Mouse (Mus musculus) layer of hippocampus, adult 9-11 months (tissue): ENCODE measurements around the gene Ccdc184.

Experiments used
- DNase-seq: peaks from one replicate; pipeline ENCODE4 v3.0.0; 2022

The Ccdc184 gene

DNA sequence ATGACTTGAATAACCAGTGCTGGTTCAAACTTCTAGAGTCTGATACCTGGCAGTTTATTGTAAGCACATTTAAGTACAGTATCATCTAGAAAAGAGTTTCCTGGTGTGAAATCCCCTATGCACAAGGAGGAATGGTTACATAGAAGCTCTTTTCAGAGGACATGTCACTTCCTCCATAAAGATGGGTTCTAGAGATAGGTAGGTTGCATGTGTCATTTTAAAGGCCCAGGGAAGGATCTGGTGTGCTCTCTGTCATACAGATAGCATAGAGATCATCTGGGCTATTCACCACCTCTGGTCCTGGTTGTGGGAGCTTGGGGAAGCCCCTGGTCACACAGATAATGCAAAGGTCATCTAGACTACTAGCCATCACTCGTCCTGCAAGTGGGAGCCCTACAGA is 9.7 kb upstream of the Ccdc184 start:
- DNase-seq: no peak

DNA sequence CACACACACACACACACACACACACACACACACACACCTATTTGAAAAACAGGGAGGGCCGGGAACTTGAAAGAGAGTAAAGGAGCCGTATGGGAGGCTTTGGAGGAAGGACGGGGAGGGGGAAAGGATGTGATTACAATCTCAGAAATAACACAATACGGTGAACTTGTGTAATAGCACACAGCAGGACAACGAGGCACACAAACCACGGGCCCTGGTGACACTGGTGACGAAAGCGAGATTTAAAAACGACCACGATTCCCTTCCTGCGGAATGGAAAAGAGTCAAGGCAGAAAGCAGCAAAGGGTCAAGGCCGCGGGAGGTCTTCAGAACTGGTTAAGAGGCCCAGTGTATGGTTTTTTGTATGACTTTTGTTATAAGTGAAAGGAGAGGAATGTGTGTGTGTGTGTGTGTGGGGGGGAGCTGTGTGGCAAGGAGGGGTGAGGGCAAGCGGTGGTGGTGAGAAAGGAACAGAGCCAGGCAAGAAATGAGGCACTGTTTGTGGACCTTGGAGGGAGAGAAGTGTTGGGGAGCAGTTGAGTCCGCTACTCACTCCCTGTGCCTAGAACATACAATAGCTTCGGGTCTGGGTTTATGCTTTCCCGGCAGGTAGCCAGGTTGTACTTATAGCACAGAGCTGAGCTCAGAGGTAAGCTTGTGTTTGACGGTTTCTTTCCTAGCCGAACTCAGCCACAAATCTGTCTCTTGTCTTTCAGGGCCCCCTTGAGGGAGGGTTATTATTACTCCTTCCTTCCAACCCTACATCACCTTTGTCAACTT is 5.7 kb upstream of the Ccdc184 start:
- DNase-seq: no peak

DNA sequence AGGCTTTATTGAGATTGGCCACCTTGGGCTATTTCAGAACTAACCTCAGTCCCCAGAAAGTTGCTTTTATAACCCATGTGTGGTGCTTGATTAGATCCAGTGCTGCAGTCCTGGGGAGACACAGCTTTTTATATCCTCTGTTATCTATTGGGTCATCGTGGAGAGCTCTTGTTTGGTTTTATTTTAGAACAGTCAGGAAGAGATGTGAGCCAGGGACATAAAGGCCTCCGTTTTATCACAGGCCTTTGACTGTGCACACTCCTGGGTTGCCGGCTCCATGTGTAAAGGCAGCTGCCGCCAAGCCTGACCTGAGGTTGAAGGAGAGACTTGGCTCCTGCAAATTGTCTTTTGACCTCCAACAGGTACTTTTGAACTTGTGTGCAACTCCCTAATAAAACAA is 4.4 kb upstream of the Ccdc184 start:
- no peak for DNase-seq

DNA sequence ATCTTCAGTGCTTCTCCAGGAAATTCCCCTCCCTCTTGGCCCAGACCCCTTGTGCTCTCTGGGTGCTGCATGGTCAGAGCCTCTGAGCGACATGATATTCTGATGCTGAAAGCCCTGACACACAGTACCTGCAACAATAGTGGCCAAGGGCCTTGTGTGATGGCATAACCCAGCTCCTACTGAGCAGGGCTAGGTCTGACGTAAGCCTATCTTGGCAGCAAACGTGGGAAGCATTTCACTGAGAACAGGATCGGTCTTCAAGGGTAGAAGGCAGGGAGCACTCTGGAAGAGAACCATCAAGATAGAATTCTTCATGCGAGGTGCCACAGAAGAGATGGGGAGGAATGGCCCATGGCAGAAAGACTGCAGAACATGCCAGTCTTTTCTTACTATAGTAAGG is 1.4 kb upstream of the Ccdc184 start, which contains the start of gene Asb8:
TSS of gene Asb8 (minus strand) at position 101 of the 400 bp plus-strand sequence.
- DNase-seq: no peak

DNA sequence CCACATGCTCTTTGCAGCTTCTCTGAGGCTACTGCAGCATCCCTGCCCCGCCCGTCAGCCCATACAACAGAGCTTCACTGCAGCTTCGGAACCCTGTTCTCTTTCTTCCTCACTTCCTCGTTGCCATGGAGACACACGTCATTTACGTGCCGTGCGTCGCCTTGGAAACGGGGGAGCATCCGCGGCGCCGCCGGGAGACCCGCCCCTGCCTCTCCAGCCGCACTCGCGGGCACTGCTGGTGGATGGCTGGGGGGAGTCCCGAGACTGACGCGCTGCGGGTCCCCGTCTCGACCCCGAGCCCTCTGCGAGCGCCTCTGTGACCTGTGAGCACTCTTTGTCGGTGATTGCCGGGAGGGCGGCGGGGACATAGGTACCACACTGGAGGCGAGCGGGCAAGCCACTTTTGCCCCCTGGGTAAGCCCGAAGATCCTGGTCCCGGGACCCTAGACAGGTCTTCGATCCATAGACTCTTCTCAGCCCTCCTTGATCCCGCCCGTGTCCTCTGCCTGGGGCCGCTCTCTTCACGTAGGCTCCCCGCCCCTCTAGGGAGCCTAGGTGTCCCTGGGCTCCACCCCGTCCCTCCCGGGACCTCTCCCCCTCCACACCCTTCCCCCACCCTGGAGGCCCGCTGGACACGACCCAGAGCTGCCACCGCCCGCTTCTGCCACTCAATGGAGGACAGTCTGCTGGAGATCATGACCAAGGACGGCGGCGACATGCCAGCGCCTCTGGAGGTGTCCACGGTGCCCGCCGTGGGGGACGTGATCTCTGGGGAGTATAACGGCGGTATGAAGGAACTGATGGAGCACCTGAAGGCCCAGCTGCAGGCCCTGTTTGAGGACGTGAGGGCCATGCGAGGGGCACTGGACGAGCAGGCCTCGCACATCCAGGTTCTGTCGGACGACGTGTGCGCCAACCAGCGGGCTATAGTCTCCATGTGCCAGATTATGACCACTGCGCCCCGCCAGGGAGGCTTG is 975 bp downstream of the Ccdc184 start:
- peak; percentile 93 for DNase-seq

DNA sequence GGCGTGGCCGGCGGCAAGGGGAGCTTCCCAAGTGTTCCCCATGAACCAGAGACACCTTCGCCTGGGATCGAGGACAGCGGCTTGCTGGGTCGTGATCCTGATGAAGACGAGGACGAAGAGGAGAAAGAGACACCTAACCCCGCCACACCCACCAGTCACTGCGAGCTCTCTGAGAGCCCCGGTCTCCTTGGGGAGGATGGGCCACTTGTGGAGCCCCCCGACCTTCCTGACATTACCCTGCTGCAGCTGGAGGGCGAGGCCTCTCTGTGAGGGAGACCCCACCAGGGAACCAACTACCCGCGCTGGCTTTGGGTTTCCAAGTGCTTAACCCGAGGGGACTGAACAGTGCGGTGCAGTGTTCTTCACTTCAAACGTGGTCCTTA is 1.7 kb downstream of the Ccdc184 start:
- no peak for DNase-seq

DNA sequence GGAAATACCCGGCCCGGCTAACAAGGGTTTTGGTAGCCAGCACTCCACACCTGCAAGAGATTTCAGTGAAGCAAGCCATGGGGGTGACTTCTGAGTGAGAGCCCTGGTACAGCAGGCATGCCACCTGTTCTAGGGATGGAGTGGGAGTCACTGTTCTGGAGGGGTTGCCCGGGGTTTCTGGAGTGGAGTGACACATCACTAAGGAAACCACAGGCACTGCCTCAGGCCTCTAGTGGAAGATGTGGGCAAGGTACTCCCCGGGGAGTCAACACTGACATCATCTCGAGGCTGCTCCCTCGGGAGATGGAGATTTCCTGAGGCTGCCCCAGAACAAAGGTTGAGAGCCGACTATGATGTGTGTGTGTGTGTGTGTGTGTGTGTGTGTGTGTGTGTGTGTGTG is 3.4 kb downstream of the Ccdc184 start:
- DNase-seq: peak; percentile 69

DNA sequence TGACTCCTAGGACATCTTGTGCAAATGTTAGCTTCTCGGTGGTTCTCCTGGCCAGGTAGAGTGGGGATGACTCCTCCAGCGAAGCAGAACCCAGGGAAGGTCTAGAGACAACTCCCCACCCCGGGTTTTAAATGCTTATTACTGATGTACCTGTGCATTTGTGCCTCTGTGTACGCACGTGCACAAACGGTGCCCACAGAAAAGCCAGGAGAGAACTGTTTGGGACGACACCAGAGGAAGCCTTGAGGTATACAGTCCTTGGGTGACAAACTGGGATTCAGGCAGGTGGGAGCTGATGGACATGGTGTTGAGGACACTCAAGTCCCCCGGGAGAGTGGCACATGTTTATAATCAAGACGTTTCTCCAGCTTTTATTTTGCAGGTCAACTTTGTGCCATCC is 4.0 kb downstream of the Ccdc184 start:
- DNase-seq: no peak

DNA sequence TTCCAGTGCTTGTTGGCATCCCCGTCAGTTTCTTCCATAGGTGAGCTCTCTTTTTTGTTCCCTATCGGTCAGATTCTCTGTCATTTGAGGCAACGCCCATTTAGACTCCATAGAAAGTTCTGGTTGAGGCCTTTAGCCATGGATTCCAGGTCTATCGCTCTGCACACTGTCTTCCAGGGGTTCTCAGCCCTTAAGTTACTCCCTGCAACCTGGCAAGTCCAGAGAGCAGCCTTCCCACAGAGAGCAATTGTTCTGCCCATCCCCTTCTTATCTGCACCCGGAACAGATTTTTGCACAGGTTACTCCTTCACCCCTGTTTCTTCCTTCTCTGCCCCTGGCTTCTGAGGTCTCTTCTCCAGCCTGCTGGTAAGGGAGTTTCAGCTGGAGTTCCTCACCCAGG is 5.2 kb downstream of the Ccdc184 start:
- no peak for DNase-seq

DNA sequence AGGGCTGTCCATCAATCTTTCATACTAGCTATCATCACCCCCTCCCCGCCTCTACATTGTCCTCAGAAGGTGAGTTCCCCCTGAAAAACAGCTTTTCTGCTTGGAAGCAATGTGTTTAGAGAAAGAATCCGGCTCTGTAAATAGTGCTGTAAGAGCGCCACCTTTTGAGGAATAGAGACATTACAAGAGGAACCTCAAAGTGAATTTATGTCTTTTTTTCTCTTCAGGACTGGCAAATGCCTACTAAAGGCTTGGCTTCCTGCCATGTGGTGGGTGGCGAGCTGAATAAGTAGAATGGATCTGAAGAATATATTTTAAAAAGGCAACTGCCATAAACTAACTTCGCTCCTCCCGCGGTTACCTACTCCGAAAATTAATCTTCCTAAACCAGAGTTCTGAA is 6.9 kb downstream of the Ccdc184 start:
- DNase-seq: peak; percentile 88

DNA sequence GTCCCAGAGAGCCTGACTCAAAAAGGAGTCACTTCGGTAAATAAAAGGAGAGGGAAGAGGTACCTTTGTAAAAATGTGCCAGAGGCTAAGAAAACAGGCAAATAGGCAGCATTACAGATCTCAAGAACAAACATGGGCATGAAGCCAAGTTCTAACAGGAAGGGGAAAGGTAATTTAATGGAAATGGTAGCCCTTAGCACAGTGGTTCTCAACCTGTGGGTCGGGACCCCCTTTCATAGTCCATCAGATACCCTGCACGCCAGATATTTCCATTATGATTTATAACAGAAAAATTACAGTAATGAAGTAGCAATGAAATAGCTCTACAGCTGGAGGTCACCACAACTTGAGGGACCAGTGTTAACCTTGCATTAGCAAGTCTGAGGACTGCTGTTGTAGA is 10.4 kb downstream of the Ccdc184 start:
- no peak for DNase-seq

DNA sequence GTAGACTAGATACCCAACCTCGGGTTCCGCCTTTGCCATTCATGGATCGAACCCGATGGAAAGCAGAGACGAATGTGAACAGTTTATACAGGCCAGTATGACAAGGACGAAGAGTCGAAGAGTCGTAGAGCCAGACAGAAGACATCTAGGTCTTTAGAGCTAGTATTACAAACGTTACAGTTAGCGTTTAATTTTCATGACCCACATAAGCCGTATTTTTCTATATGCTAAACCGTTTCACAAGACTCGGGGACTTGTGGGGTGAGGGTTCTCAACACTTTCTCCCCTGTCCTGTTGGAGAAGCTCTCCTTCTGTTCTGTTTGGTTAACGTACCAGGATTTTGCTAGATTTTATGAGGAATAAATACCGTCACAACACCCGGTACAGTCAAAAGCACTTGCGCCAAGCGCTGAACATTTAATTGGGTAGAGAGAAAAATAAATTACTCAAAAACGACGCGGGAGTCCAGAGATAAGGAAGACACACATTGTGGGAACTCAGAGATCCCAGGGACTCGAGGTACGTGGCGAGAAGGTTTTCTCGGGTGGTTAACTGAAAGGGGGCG is 13.7 kb downstream of the Ccdc184 start:
- DNase-seq: no peak

DNA sequence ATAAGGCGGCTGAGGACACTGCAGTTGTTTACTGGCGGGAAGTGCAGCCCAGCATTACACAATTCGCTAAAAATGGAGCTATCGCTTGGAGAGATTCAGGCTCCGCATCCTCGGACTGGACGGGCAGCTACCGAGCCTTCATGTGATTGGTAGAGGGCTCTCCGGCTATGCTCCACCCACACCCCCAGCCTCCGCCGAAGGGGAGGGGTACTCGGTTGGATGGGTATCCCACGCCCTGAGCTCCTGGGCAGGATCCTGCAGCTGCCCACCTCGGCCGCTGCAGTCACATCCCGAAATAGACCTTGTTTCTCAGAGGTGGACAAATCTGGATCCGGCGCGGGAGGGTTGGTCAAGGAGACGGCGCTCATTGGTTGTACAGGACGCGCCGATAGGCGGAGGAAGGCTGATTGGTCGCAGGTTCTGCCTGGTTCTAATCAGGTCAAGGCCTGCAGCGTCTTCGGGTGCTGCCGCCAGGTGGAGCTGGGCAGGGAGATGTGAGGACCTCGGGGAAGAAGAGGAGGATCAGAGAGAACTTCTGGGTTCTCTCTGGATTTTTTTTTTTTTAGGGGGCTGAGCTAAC is 14.3 kb downstream of the Ccdc184 start:
- peak; percentile 93 for DNase-seq

DNA sequence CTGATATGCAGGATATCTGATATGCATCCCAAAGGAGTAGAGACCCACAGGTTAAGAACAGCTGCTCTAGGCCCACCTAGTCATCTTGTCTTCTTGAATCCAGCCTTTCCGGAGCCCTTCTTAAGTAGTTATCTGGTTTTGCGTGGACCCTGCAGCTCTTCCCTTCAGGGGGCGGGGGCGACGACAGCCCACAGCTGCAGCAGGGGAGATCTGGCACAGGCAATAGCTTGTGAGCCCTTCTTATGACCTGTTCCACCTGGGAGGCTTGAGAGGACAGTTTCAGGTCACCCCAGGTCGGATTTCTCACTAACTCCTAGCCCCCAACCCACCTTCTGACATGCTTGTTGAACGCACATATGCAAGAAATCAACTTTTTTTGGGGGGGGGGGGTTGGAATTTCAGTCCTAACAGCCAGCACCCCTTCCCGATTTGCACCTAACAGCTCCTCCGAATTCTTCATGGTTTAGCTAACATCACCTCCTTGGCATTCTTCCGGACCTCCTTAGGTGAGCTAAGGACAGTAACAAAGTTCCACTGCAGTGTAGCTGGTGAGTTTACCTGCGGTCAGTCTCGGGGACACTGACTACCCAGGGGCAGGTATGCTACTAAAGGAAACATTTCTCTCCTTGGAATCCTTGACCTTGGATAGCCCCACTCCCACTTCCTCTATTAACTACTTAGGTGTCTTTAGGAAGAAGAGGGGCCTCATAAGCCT is 15.1 kb downstream of the Ccdc184 start:
- no peak for DNase-seq

DNA sequence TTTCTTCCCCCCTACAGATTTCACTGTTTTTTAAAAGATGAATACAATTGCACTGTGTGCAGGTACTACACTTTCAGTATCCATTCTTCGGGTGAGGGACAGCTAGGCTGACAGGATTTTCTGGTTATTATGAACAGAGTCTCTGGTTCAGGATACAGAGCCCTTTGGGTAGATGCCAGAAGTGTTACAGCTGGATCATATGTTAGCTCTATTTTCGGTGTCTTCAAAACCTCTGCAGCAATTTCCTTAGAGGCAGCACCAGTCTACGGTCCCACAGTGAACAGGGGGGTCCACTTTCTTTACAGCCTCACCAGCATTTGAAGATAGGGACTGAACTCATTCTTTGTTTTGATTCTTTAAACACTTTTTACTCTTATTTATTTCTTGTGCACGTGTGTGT is 17.5 kb downstream of the Ccdc184 start:
- no peak for DNase-seq

DNA sequence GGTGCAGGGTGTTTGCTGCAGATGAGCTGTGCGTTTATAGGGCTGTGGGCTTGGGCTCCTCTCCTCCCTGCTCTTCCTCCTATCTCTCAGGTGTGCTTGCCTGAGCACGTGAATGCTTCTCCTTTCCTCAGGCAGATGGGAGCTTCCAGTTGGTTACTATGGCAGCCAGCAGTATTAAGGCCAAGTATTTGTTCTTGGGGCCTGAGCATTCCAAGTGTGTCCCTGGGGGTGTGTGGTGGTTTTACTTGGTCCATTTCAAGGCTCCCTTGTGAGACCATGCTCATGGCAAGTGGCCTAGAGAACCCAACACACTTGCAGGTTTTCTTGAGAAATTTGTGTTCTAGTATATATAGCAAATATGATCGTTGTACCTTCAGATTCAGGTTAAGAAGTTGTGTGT is 28.5 kb downstream of the Ccdc184 start, which contains the start of gene Olfr288:
TSS of gene Olfr288 (minus strand) at position 101 of the 400 bp plus-strand sequence.
- no peak for DNase-seq

DNA sequence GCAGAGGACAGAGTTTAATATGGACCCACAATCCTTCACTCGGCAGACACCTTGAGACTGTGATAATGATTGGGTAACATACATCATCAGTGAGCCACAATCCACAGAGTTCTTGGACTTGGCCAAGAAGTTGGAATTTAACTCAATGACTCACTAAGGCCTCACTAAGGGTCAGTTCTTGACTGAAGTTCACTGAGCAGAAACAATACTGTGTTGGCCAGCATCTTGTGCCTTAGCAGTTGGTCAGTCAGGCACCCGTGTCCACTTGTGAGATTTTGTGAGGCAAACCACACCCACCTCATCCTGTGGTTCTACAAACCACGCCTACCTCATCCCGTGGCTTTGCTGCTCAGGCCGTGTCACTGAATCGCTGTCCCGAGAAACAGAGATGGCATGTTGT is 42.7 kb downstream of the Ccdc184 start:
- no peak for DNase-seq

DNA sequence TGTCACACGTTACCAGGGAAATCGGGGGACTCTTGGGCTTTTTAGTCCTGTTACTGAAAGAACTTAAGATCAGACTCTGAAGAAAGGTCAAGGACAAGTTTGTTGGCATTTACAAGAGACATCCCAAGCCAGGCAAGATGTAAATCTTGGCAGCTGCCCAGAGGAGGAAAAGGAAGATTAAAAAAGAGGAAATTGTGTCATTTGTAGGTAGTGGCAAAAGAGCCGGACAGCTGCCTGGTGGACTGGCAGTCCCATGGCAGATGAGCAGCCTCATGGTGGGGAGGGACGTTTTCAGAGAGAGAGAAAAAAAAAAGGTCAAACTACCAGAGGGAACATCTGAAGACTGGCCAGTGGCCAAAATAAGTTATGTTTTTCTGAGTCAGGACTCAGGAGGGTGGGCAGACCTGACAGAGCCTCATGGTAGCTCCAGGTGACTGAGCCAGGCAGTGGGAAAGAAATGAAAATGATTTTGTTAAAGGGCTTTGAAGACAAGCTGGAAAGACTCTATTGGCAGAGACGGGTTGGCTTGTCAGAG is 46.4 kb downstream of the Ccdc184 start:
- no peak for DNase-seq

DNA sequence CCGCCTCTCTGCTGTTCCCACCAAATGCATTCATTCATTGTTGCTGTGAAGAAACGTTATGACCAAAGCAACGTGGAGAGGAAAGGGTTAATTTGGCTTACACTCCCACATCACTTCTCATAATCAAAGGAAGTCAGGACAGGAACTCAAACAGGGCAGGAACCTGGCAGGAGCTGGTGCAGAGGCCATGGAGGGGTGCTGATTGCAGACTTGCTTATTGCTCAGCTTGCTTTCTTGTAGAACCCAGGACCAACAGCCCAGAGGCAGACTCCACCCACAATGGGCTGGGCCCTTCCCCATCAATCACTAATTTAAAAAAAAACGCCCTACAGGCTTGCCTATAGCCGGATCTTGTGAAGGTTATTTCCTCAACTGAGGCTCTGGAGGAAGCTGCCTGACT is 47.2 kb downstream of the Ccdc184 start:
- DNase-seq: no peak
